Mouse (Mus musculus) E14TG2a.4 (cell line): ENCODE results near the gene Foxo1.

ENCODE experiments used
- H3K27me3 ChIP-seq: 2 replicates; pipeline ENCODE4 v1.6.1; 2014; ENCODE audit warnings: low read length, control low read depth; ENCODE audit not compliant: insufficient read depth
- H3K36me3 ChIP-seq: 2 replicates; pipeline ENCODE4 v1.6.1; 2014; ENCODE audit warnings: low read length, control low read depth; ENCODE audit not compliant: insufficient read depth
- H3K4me1 ChIP-seq: replicated peaks from 2 replicates; pipeline ENCODE4 v1.6.1; 2014; ENCODE audit warnings: low read depth, low read length, control low read depth
- H3K4me3 ChIP-seq: replicated peaks from 2 replicates; pipeline ENCODE4 v1.5.1; 2014; ENCODE audit warnings: mild to moderate bottlenecking, low read length
- H3K9me3 ChIP-seq: 2 replicates; pipeline ENCODE4 v1.6.1; 2014; ENCODE audit warnings: low read length, control low read depth
- CTCF ChIP-seq: conservative IDR thresholded peaks from 2 replicates; pipeline ENCODE4 v1.5.1; 2014; ENCODE audit warnings: low read length
- NANOG ChIP-seq: IDR thresholded peaks from 2 replicates; pipeline ENCODE4 v1.6.1; 2014; ENCODE audit warnings: borderline replicate concordance, low read length, mixed read lengths
- POU5F1 ChIP-seq: IDR thresholded peaks from 2 replicates; pipeline ENCODE4 v1.6.1; 2014; ENCODE audit warnings: low read length, borderline replicate concordance

Gene Foxo1

DNA sequence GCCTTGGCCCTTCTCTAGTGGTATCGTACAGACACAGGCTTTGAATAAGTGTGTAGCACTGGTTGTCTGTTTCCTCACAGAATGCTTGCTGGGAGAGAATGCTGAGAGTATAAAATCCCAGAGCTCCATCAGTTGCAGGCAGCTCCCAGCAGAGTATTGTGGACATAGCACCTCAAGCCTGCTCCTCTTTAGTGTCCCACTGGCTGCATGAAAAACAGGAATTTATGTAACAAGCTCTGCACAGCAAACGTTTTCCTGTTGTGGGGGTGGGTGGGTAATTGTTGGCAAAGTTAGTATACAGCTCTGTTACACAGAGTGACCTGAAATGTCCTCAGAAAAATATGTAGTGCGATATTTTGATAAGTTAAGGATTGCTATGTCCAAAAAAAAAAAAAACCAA, 74.1 kb downstream of the Foxo1 start:
- H3K36me3 ChIP-seq, result peaks cover 20% of the 10 kb centered on the region
- no peaks in the 10 kb centered on the region for H3K9me3 ChIP-seq
- H3K27me3 ChIP-seq, result no peaks in the 10 kb centered on the region
- TF ChIP-seq POU5F1, result no peak
- no peak for TF ChIP-seq NANOG
- no peak for TF ChIP-seq CTCF
- no peak overlapping the region for H3K4me3 ChIP-seq
- peaks cover 50% of the 10 kb centered on the region for H3K4me1 ChIP-seq

DNA sequence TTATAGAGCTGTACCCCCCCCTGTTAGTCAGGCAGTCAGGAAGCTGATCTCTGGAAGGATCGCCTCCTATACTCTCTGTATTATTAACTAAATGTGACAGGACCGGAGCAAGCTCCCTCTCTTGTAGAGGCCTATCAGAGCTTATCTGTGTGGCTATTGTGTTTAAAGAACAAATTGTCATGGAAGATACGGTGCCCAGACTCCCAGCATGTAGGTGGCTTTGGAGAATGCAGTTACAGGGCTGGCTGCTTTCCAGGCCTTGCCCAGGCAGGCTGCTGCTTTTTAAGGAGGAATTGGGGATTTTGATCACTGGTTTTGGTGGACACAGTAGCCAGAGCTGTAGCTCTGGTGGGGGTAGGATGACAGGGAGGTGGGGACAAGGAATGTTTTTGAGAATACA, 74.7 kb downstream of the Foxo1 start:
- H3K4me3 ChIP-seq, result no peak overlapping the region
- H3K27me3 ChIP-seq, result no peaks in the 10 kb centered on the region
- H3K36me3 ChIP-seq, result peaks cover 22% of the 10 kb centered on the region
- H3K9me3 ChIP-seq, result no peaks in the 10 kb centered on the region
- no peak for TF ChIP-seq CTCF
- no peak for TF ChIP-seq NANOG
- no peak for TF ChIP-seq POU5F1
- H3K4me1 ChIP-seq, result peaks cover 50% of the 10 kb centered on the region

DNA sequence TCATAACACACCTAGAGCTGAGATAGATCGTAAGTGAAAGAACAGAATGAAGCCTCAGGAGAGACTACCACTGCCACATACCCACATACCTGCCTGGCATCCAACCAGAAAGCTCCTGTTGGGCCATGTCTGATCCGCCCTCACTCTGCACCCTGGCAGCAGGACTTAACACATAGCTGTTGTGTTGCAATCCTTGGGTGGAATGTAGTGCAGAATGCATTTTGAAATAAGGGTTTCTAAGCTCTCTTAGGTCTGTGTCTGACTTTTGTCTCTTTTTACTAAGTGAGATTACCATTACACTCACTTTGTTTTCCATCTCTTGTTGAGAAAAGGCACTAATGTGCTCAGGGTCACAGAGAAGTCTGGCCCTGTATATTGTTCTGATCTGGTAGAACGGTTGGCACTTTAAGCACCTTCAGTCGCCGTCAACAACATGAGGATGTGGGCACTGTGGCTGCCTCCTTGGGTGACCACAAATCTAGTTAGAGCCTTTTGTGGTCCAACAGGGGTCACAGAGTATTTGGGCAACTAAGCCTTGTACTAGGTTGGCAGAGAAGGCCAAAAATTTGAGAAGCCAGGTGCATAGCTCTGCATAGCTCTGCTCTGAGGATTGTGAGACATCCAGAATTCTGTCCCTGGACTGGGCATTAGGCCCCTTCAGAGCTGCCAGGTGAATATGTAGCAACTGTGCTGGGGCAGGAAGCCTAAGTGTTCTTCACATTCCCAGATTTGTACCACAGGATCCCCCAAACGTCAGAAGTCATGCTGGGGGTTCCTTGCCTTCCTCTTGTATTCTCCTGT, 75.3 kb downstream of the Foxo1 start:
- no peaks in the 10 kb centered on the region for H3K9me3 ChIP-seq
- H3K4me3 ChIP-seq, result no peak overlapping the region
- H3K36me3 ChIP-seq, result peaks cover 27% of the 10 kb centered on the region
- H3K27me3 ChIP-seq, result no peaks in the 10 kb centered on the region
- TF ChIP-seq CTCF (no peak), POU5F1 (no peak), NANOG (no peak)
- peaks cover 45% of the 10 kb centered on the region for H3K4me1 ChIP-seq

DNA sequence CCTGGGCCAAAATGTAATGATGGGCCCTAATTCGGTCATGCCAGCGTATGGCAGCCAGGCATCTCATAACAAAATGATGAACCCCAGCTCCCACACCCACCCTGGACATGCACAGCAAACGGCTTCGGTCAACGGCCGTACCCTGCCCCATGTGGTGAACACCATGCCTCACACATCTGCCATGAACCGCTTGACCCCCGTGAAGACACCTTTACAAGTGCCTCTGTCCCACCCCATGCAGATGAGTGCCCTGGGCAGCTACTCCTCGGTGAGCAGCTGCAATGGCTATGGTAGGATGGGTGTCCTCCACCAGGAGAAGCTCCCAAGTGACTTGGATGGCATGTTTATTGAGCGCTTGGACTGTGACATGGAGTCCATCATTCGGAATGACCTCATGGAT, 77.7 kb downstream of the Foxo1 start:
- Histone ChIP-seq H3K9me3 (no peaks in the 10 kb centered on the region), H3K36me3 (peaks cover 37% of the 10 kb centered on the region), H3K27me3 (no peaks in the 10 kb centered on the region), H3K4me1 (peaks cover 33% of the 10 kb centered on the region), H3K4me3 (no peak overlapping the region)
- TF ChIP-seq NANOG (no peak), POU5F1 (no peak), CTCF (no peak)

DNA sequence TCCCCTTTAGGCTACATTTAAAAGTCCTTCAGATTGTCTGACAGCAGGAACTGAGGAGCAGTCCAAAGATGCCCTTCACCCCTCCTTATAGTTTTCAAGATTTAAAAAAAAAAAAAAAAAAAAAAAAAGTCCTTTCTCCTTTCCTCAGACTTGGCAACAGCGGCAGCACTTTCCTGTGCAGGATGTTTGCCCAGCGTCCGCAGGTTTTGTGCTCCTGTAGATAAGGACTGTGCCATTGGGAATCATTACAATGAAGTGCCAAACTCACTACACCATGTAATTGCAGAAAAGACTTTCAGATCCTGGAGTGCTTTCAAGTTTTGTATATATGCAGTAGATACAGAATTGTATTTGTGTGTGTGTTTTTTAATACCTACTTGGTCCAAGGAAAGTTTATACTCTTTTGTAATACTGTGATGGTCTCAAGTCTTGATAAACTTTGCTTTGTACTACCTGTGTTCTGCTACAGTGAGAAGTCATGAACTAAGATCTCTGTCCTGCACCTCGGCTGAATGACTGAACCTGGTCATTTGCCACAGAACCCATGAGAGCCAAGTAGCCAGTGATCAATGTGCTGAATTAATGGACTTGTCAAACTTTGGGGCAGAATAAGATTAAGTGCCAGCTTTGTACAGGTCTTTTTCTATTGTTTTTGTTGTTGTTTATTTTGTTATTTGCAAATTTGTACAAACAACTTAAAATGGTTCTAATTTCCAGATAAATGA, 79.0 kb downstream of the Foxo1 start:
- no peaks in the 10 kb centered on the region for H3K27me3 ChIP-seq
- peaks cover 25% of the 10 kb centered on the region for H3K4me1 ChIP-seq
- no peaks in the 10 kb centered on the region for H3K9me3 ChIP-seq
- TF ChIP-seq CTCF (no peak), POU5F1 (no peak), NANOG (no peak)
- H3K4me3 ChIP-seq, result no peak overlapping the region
- H3K36me3 ChIP-seq, result peaks cover 37% of the 10 kb centered on the region

DNA sequence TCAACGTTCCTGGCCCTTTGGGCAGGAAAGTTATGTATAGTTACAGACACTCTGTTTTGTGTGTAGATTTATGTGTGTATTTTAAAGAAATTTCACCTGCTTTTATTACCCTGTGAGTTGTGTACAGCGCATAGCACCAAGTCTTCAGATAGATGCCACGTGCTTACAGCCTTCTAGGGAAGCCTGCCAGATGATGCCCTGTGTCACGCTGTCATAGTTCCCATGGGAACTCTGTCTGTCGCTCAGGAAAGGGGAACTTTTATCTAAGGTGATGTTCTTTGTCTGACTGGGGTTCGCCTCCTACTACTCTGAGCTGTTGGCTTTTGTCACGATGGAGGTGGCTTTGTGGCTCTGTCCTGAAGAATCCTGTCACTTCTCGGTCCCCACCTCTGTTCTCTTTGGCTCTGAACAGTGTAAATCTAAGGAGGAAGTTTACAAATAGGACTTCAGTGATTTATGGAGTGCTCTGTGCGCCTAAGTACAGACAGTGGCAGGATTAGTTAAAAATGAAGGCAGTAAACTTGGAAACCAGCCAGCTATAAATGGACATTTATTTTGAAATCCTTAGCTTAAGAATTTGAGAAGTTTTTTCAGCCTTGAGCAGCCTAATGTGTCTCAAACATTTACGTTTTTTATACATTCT, 80.0 kb downstream of the Foxo1 start:
- no peaks in the 10 kb centered on the region for H3K9me3 ChIP-seq
- no peaks in the 10 kb centered on the region for H3K27me3 ChIP-seq
- H3K36me3 ChIP-seq, result peaks cover 37% of the 10 kb centered on the region
- H3K4me3 ChIP-seq, result no peak overlapping the region
- H3K4me1 ChIP-seq, result peaks cover 16% of the 10 kb centered on the region
- TF ChIP-seq CTCF, result no peak
- TF ChIP-seq NANOG, result no peak
- no peak for TF ChIP-seq POU5F1

DNA sequence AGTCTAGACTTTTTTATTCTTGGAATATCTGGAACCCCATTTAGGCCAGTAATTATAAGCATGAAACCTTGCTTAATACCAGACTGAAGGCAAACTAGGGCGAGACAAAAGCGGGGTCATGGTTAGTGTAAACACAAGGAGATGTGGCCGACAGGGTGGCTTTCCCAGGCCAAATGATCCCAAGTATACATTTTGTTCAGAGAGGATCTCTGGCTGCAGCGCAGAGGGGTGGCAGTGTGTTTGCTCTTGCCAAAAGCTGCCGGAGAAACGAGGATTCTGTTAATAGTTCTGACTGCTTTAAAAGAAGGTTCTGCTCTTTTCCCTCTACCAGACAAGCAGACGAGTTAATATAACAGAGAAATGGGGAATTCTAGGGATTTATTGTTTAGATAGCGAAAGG, 82.5 kb downstream of the Foxo1 start:
- no peaks in the 10 kb centered on the region for H3K27me3 ChIP-seq
- no peak for TF ChIP-seq POU5F1
- no peaks in the 10 kb centered on the region; the same call in 1 of the 2 replicates for H3K4me1 ChIP-seq
- H3K9me3 ChIP-seq, result no peaks in the 10 kb centered on the region
- H3K36me3 ChIP-seq, result peaks cover 27% of the 10 kb centered on the region
- no peak overlapping the region for H3K4me3 ChIP-seq

DNA sequence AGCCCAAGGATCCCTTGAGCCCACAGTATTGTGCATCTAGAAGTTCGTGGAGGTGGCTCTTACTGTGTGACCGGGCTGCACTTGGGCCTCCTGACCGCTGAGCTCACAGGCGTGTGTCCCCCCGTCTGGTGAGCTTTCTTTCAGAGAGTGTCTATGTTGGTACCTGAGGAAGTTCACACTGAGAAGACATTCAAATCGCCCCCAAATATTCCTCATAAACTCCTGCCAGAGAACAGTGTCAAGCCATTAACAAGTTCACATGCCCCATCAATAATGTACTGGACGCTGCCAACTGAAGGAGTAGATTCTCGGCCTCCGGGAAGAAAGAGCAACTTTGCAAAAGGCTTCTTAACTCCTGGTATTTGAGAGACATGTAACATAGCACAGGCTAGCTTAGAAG, 83.8 kb downstream of the Foxo1 start:
- H3K9me3 ChIP-seq, result no peaks in the 10 kb centered on the region
- TF ChIP-seq NANOG (no peak), POU5F1 (no peak), CTCF (no peak)
- H3K27me3 ChIP-seq, result no peaks in the 10 kb centered on the region

DNA sequence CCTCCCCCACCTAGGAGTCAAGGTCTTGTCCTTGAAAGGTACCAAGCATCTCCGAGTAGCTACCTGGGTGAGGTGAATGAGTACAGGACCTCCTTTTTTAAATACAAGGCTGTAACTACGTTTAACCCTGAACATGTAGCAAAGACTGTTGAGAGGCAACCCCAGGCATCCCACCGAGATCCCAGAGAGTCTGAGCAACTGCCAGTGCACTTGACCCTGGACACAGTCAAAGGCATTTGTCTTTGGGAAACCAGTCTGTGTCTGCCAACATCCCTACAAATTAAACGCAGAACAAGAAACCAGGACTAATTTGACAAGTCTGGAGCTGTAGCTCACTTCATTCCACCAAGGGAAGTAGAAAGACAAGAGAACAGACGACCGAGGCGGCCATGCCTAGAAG, 86.1 kb downstream of the Foxo1 start:
- H3K36me3 ChIP-seq, result 0 out of 2 replicates have a peak, but pooled peaks cover 7% of the 10 kb centered on the region
- no peaks in the 10 kb centered on the region; the same call in 1 of the 2 replicates for H3K4me1 ChIP-seq
- no peaks in the 10 kb centered on the region for H3K9me3 ChIP-seq
- no peaks in the 10 kb centered on the region for H3K27me3 ChIP-seq
- H3K4me3 ChIP-seq, result no peak overlapping the region
- TF ChIP-seq NANOG (no peak), CTCF (no peak)

More for the DNA sequence above, 83.8 kb downstream of the Foxo1 start:
- H3K4me3 ChIP-seq, result no peak overlapping the region
- peaks cover 20% of the 10 kb centered on the region; the same call in 1 of the 2 replicates for H3K36me3 ChIP-seq
- no peaks in the 10 kb centered on the region; the same call in 1 of the 2 replicates for H3K4me1 ChIP-seq
